Mouse (Mus musculus): ENCODE measurements at regions not wholly inside any gene's neighbourhood (a gene's known extent, or its start where the extent isn't known, plus 50 kb on each side); places are given as distances from the start of the nearest gene placed in this dataset.
"Not testable (repeated sequence)": the region's sequence is repeated elsewhere in the genome, so short reads cannot be mapped to it uniquely, and the experiment has no call there.

- not testable (repeated sequence) for H3K4me3 ChIP-seq; H3K4me2 ChIP-seq (replicated peaks); H3K9ac ChIP-seq; H3K4me1 ChIP-seq; H3K9me3 ChIP-seq (replicated peaks); H3K36me3 ChIP-seq; H3K27me3 ChIP-seq; H3K27ac ChIP-seq; ATAC-seq (ENCODE audit: low FRiP score)
- 82% methylated on average over 2 of the region's 2 CpGs for WGBS
These were observed 58.7 kb upstream of the Srd5a3 start for GRCm38 (mm10) chr5:76081379-76081778.

- H3K27me3 ChIP-seq, result peaks cover 4% of the 10 kb centered on the region; the same call in 1 of the 2 replicates
- peaks cover 3% of the 10 kb centered on the region for H3K4me1 ChIP-seq
- no peaks in the 10 kb centered on the region for H3K36me3 ChIP-seq
- H3K4me3 ChIP-seq, result no peak overlapping the region
- no peaks in the 10 kb centered on the region for H3K9me3 ChIP-seq (replicated peaks)
- no peak overlapping the region for H3K9ac ChIP-seq
- WGBS, result 69% methylated on average over 8 of the region's 8 CpGs
- H3K4me2 ChIP-seq (replicated peaks), result no peak overlapping the region
- no peak overlapping the region for H3K27ac ChIP-seq
- no peak for ATAC-seq (ENCODE audit: low FRiP score)
These were observed 59.6 kb upstream of the Srd5a3 start for GRCm38 (mm10) chr5:76080429-76080828.

GRCm38 (mm10) chr5:76079204-76080025 is 60.7 kb upstream of the Srd5a3 start:
- no peak for ATAC-seq (ENCODE audit: low FRiP score)
- Histone ChIP-seq H3K9me3 (replicated peaks) (no peaks in the 10 kb centered on the region), H3K27me3 (peaks cover 4% of the 10 kb centered on the region; the same call in 1 of the 2 replicates), H3K4me3 (no peak overlapping the region), H3K4me2 (replicated peaks) (no peak overlapping the region), H3K36me3 (no peaks in the 10 kb centered on the region), H3K9ac (no peak overlapping the region), H3K27ac (no peak overlapping the region), H3K4me1 (peaks cover 7% of the 10 kb centered on the region)
- 77% methylated on average over 11 of the region's 11 CpGs for WGBS

- no peaks in the 10 kb centered on the region for H3K36me3 ChIP-seq
- 97% methylated on average over 1 of the region's 1 CpGs for WGBS
- no peak for ATAC-seq (ENCODE audit: low FRiP score)
- no peak overlapping the region for H3K27ac ChIP-seq
- H3K4me1 ChIP-seq, result peaks cover 7% of the 10 kb centered on the region
- peaks cover 4% of the 10 kb centered on the region; the same call in 1 of the 2 replicates for H3K27me3 ChIP-seq
- no peak overlapping the region for H3K4me2 ChIP-seq (replicated peaks)
- H3K9me3 ChIP-seq (replicated peaks), result no peaks in the 10 kb centered on the region
- H3K4me3 ChIP-seq, result no peak overlapping the region
- no peak overlapping the region for H3K9ac ChIP-seq
These were observed 61.6 kb upstream of the Srd5a3 start for GRCm38 (mm10) chr5:76078485-76078884.

- Histone ChIP-seq H3K27ac (no peak overlapping the region), H3K4me3 (no peak overlapping the region), H3K4me2 (replicated peaks) (no peak overlapping the region), H3K27me3 (peaks cover 4% of the 10 kb centered on the region; the same call in 1 of the 2 replicates), H3K36me3 (no peaks in the 10 kb centered on the region), H3K9me3 (replicated peaks) (no peaks in the 10 kb centered on the region), H3K4me1 (peaks cover 7% of the 10 kb centered on the region), H3K9ac (no peak overlapping the region)
- no peak for ATAC-seq (ENCODE audit: low FRiP score)
- 87% methylated on average over 7 of the region's 7 CpGs for WGBS
These were observed 63.8 kb upstream of the Srd5a3 start for GRCm38 (mm10) chr5:76076283-76076682.

GRCm38 (mm10) chr5:76075401-76075800 is 64.7 kb upstream of the Srd5a3 start:
- Histone ChIP-seq H3K27me3 (peaks cover 4% of the 10 kb centered on the region; the same call in 1 of the 2 replicates), H3K4me2 (replicated peaks) (peak overlapping the region; percentile 39)

GRCm38 (mm10) chr5:76067881-76068280 is 72.2 kb upstream of the Srd5a3 start:
- 52% methylated on average over 3 of the region's 3 CpGs for WGBS
- H3K36me3 ChIP-seq, result no peaks in the 10 kb centered on the region

More at GRCm38 (mm10) chr5:76075401-76075800, 64.7 kb upstream of the Srd5a3 start:
- Histone ChIP-seq H3K9ac (no peak overlapping the region), H3K4me3 (no peak overlapping the region), H3K9me3 (replicated peaks) (no peaks in the 10 kb centered on the region), H3K4me1 (peaks cover 7% of the 10 kb centered on the region), H3K36me3 (no peaks in the 10 kb centered on the region), H3K27ac (no peak overlapping the region)
- WGBS, result 7% methylated on average over 8 of the region's 8 CpGs
- no peak for ATAC-seq (ENCODE audit: low FRiP score)

GRCm38 (mm10) chr5:76067231-76067630 is 72.8 kb upstream of the Srd5a3 start:
- 51% methylated on average over 10 of the region's 10 CpGs for WGBS
- no peak for ATAC-seq (ENCODE audit: low FRiP score)
- H3K9me3 ChIP-seq (replicated peaks), result no peaks in the 10 kb centered on the region

More at GRCm38 (mm10) chr5:76067881-76068280, 72.2 kb upstream of the Srd5a3 start:
- Histone ChIP-seq H3K27ac (no peak overlapping the region), H3K4me2 (replicated peaks) (no peak overlapping the region), H3K9me3 (replicated peaks) (no peaks in the 10 kb centered on the region), H3K27me3 (no peaks in the 10 kb centered on the region), H3K9ac (no peak overlapping the region), H3K4me1 (no peaks in the 10 kb centered on the region), H3K4me3 (no peak overlapping the region)
- ATAC-seq (ENCODE audit: low FRiP score), result no peak

GRCm38 (mm10) chr5:76065789-76066188 is 74.3 kb upstream of the Srd5a3 start:
- Histone ChIP-seq H3K4me1 (no peaks in the 10 kb centered on the region), H3K9ac (no peak overlapping the region), H3K4me2 (replicated peaks) (no peak overlapping the region), H3K36me3 (no peaks in the 10 kb centered on the region), H3K4me3 (no peak overlapping the region), H3K27ac (no peak overlapping the region), H3K27me3 (no peaks in the 10 kb centered on the region), H3K9me3 (replicated peaks) (no peaks in the 10 kb centered on the region)
- WGBS, result 58% methylated on average over 4 of the region's 4 CpGs
- ATAC-seq (ENCODE audit: low FRiP score), result no peak

More at GRCm38 (mm10) chr5:76067231-76067630, 72.8 kb upstream of the Srd5a3 start:
- Histone ChIP-seq H3K4me1 (no peaks in the 10 kb centered on the region), H3K4me2 (replicated peaks) (no peak overlapping the region), H3K36me3 (no peaks in the 10 kb centered on the region), H3K27me3 (no peaks in the 10 kb centered on the region), H3K9ac (no peak overlapping the region), H3K4me3 (no peak overlapping the region), H3K27ac (no peak overlapping the region)

- Histone ChIP-seq H3K9ac (no peak overlapping the region), H3K4me2 (replicated peaks) (no peak overlapping the region), H3K27ac (no peak overlapping the region), H3K4me3 (no peak overlapping the region), H3K4me1 (no peaks in the 10 kb centered on the region), H3K36me3 (no peaks in the 10 kb centered on the region), H3K9me3 (replicated peaks) (no peaks in the 10 kb centered on the region), H3K27me3 (no peaks in the 10 kb centered on the region)
- WGBS, result 80% methylated on average over 6 of the region's 6 CpGs
- ATAC-seq (ENCODE audit: low FRiP score), result no peak
These were observed 74.8 kb upstream of the Srd5a3 start for GRCm38 (mm10) chr5:76065227-76065626.

- ATAC-seq (ENCODE audit: low FRiP score), result no peak
- H3K27me3 ChIP-seq, result no peaks in the 10 kb centered on the region
- no peak overlapping the region for H3K4me3 ChIP-seq
- H3K9ac ChIP-seq, result no peak overlapping the region
- no peaks in the 10 kb centered on the region for H3K4me1 ChIP-seq
- H3K4me2 ChIP-seq (replicated peaks), result no peak overlapping the region
- no peaks in the 10 kb centered on the region for H3K36me3 ChIP-seq
- H3K9me3 ChIP-seq (replicated peaks), result no peaks in the 10 kb centered on the region
- WGBS, result 71% methylated on average over 5 of the region's 5 CpGs
- no peak overlapping the region; the same call in 1 of the 2 replicates for H3K27ac ChIP-seq
These were observed 75.4 kb upstream of the Srd5a3 start for GRCm38 (mm10) chr5:76064686-76065085.

- WGBS, result 50% methylated on average over 6 of the region's 6 CpGs
- Histone ChIP-seq H3K4me1 (no peaks in the 10 kb centered on the region), H3K27ac (no peak overlapping the region)
These were observed 76.6 kb upstream of the Srd5a3 start for GRCm38 (mm10) chr5:76063473-76063872.

GRCm38 (mm10) chr5:76058011-76058410 is 79.8 kb upstream of the Kdr start:
- WGBS, result 84% methylated on average over 7 of the region's 7 CpGs
- no peaks in the 10 kb centered on the region for H3K36me3 ChIP-seq
- no peaks in the 10 kb centered on the region for H3K9me3 ChIP-seq (replicated peaks)
- H3K4me1 ChIP-seq, result no peaks in the 10 kb centered on the region
- H3K4me2 ChIP-seq (replicated peaks), result no peak overlapping the region
- H3K4me3 ChIP-seq, result no peak overlapping the region
- ATAC-seq (ENCODE audit: low FRiP score), result no peak
- H3K9ac ChIP-seq, result no peak overlapping the region
- H3K27me3 ChIP-seq, result no peaks in the 10 kb centered on the region
- H3K27ac ChIP-seq, result no peak overlapping the region

More at GRCm38 (mm10) chr5:76063473-76063872, 76.6 kb upstream of the Srd5a3 start:
- H3K4me3 ChIP-seq, result no peak overlapping the region
- no peaks in the 10 kb centered on the region for H3K36me3 ChIP-seq
- H3K9me3 ChIP-seq (replicated peaks), result no peaks in the 10 kb centered on the region
- H3K4me2 ChIP-seq (replicated peaks), result no peak overlapping the region
- H3K9ac ChIP-seq, result no peak overlapping the region
- ATAC-seq (ENCODE audit: low FRiP score), result no peak
- no peaks in the 10 kb centered on the region for H3K27me3 ChIP-seq
